Mouse (Mus musculus) effector memory CD4-positive, alpha-beta T cell, adult 7 months (primary cell): ENCODE measurements around the gene Oxa1l. TPM values are rescaled to one million over a fixed set of nuclear protein-coding genes. Genes with fewer than 3 reads are reported as not detected.

Experiments
- polyA plus RNA-seq: library from polyadenylated mRNA; unstranded; fragments of 100-300 nt; shearing (Covaris generic); gene quantifications from one replicate; pipeline ENCODE4 v1.2.1, GENCODE M21; 2017

The Oxa1l gene
- polyA plus RNA-seq = 36.9 TPM

DNA sequence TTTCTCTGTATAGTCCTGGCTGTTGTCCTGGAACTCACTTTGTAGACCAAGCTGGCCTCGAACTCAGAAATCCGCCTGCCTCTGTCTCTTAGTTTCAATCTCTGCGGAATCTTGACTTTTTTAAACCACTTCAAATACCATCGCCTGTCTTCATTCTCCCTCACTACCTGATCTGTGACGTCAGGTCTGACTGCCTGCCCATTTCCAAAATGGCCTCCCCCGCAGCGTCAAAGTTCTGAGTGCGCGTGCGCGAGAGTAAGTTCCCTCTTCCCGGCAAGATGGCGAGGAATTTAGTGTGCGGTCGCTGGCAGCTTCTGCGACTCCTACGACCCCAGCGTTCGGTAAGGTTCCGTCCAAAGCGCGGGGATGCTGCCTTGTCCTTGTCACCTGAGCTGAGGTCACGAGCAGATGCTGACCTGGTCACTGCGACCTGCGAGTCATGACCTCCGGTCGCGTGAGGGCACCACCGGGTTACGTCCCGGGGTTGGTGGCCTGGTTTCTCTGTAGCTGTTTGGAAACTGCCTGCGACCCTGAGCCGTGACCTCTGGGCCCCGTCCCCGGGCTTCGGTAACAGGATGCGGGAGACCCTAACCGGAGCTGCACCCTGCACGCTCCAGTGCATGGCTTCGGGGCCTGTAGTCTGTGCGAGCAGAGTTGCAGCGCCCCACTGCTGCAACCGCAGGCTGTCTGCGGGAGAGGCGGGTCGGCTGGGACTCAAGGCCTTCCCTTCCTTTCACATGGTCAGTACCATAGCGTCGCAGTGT lies at the start of gene Oxa1l:
Gene Oxa1l (plus strand): TSS at position 258 of the 764 bp plus-strand sequence.

DNA sequence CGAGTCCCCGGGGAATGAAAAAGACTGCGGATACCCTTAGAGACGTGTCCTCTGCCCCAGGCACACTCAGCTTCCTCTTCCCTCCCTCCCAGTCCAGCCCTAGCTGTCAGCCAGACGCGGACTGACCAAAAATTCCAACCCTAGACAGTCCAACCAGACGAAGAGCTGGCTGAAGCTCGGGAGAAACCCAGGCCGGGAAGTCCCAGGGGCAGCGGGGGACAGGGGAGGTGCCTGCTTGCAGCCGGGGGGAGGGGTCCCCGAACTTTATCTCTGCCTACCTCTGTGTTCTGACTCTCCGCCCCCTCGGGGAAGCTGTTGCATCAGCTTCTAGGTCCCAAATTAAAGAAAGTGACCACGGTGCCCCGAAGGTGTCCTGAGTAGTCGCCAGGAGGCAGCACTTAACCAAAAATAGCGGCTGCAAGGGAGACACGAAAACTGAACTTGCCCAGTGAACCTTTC lies 57.0 kb downstream of the Oxa1l start, which contains the start of gene Slc7a7:
Gene Slc7a7 (minus strand): TSS at position 158 of the 459 bp plus-strand sequence.

Other genes starting within 250 kb of the Oxa1l start
- gene Dad1, start 106.7 kb upstream of the Oxa1l start, polyA plus RNA-seq = 488 TPM
- gene Abhd4, start 106.6 kb upstream of the Oxa1l start, polyA plus RNA-seq = 20.2 TPM
- not detected for gene Olfr49, start 75.9 kb upstream of the Oxa1l start, polyA plus RNA-seq
- not detected for gene Slc7a7, start 56.9 kb downstream of the Oxa1l start, polyA plus RNA-seq
- 122 TPM for gene Mrpl52, start 66.1 kb downstream of the Oxa1l start, polyA plus RNA-seq
- 0.51 TPM for gene Mmp14, start 70.8 kb downstream of the Oxa1l start, polyA plus RNA-seq
- 246 TPM for gene Lrp10, start 103.3 kb downstream of the Oxa1l start, polyA plus RNA-seq
- gene Rem2, start 115.3 kb downstream of the Oxa1l start, polyA plus RNA-seq = not detected
- 29.7 TPM for gene Prmt5, start 156.7 kb downstream of the Oxa1l start, polyA plus RNA-seq
- gene Haus4, start 193.8 kb downstream of the Oxa1l start, polyA plus RNA-seq = 31.6 TPM
- gene Ajuba, start 216.7 kb downstream of the Oxa1l start, polyA plus RNA-seq = 0.40 TPM
- 1.2 TPM for gene 4931414P19Rik, start 245.2 kb downstream of the Oxa1l start, polyA plus RNA-seq